Mouse (Mus musculus) heart, embryonic 10.5 days (tissue): ENCODE results near the gene Olfr1233. TPM values are rescaled to one million over a fixed set of nuclear protein-coding genes. Genes with fewer than 3 reads are reported as not detected.

Experiments
- DNase-seq: peaks from one replicate; pipeline ENCODE4 v3.0.0-alpha.2; 2017; ENCODE audit warnings: low spot score
- H3K27ac ChIP-seq: fragments of 300-500 bp; sonication (generic); 2 replicates; pipeline ENCODE4 v1.5.1; 2016; ENCODE audit warnings: mild to moderate bottlenecking
- H3K27me3 ChIP-seq: fragments of 300-500 bp; sonication (generic); 2 replicates; pipeline ENCODE4 v1.6.1; 2016; ENCODE audit warnings: mild to moderate bottlenecking; ENCODE audit not compliant: poor library complexity, insufficient read depth, severe bottlenecking
- H3K36me3 ChIP-seq: fragments of 300-500 bp; sonication (generic); 2 replicates; pipeline ENCODE4 v1.6.1; 2016; ENCODE audit warnings: mild to moderate bottlenecking, moderate library complexity
- H3K4me1 ChIP-seq: fragments of 300-500 bp; sonication (generic); 2 replicates; pipeline ENCODE4 v1.6.1; 2016; ENCODE audit warnings: mild to moderate bottlenecking
- H3K4me3 ChIP-seq: fragments of 300-500 bp; sonication (generic); 2 replicates; pipeline ENCODE4 v1.5.1; 2016; ENCODE audit warnings: mild to moderate bottlenecking, moderate library complexity
- H3K9me3 ChIP-seq: fragments of 300-500 bp; sonication (generic); 2 replicates; pipeline ENCODE4 v1.6.1; 2016; ENCODE audit warnings: mild to moderate bottlenecking, moderate library complexity
- WGBS: fragments of 180-500 bp; shearing (Covaris S2); methylation state at CpG from one replicate; pipeline ENCODE4 v1.1.7; 2016; 5-methylcytosine and 5-hydroxymethylcytosine counted together
- polyA plus RNA-seq: library from polyadenylated mRNA; unstranded; fragments of >200 nt; fragmentation: Nextera tagmentation; extraction: Ambion mirVana; gene quantifications from 2 replicates; pipeline ENCODE4 v1.2.1, GENCODE M21; 2016

The Olfr1233 gene
- not detected in 2 replicates for polyA plus RNA-seq

DNA sequence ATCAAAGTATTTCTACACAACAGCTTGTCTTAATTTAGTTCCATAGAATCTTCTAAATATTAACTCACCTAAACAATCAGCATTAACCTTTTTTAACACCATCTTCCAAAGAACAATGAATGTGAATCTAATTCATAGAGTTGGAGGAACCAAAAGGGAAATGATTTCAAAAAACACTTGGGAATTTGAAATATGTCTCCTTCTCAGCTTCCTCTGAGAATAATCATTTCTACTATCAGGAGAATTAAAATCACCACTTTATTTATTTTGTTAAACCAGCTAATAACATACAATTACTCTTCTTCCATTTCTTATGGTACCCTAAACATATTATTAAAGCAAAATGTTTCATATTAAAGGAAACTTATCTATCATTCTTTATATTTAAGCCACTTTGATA is at the start of gene Olfr1233:
TSS of gene Olfr1233 (minus strand) at position 101 of the 400 bp plus-strand sequence.
- no peak for DNase-seq
- no peaks in the 10 kb centered on the region for H3K9me3 ChIP-seq
- H3K27ac ChIP-seq, result no peak within 1 kb of the TSS
- H3K4me3 ChIP-seq, result no peak within 1 kb of the TSS
- H3K27me3 ChIP-seq, result no peaks in the 10 kb centered on the region
- no peaks in the 10 kb centered on the region for H3K4me1 ChIP-seq
- no peaks in the 10 kb centered on the region for H3K36me3 ChIP-seq

DNA sequence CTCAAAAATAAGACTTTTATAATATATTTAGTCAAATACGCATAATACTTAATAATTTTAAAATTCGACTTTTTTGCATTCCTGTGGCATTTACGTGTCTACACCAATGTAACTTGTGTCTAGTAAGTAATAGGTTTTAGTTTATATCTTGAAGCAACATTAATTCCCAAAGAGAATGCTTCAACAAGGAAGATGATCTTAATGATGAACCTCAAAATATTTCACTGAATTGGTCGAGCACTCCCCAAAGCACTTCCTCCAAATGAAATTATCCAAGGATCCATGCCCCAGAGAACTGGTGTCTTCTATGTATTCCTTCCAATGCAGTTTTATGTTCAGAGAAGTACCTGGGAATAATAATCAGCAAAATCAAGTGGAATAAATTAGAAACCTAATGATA is 22.6 kb upstream of the Olfr1233 start, which contains the start of gene Olfr1234:
TSS of gene Olfr1234 (minus strand) at position 101 of the 400 bp plus-strand sequence.
- no peaks in the 10 kb centered on the region for H3K36me3 ChIP-seq
- H3K9me3 ChIP-seq, result no peaks in the 10 kb centered on the region
- 85% methylated on average over 4 of the region's 4 CpGs for WGBS
- no peak within 1 kb of the TSS for H3K27ac ChIP-seq
- no peak within 1 kb of the TSS for H3K4me3 ChIP-seq
- no peaks in the 10 kb centered on the region for H3K4me1 ChIP-seq
- DNase-seq, result no peak
- no peaks in the 10 kb centered on the region for H3K27me3 ChIP-seq

DNA sequence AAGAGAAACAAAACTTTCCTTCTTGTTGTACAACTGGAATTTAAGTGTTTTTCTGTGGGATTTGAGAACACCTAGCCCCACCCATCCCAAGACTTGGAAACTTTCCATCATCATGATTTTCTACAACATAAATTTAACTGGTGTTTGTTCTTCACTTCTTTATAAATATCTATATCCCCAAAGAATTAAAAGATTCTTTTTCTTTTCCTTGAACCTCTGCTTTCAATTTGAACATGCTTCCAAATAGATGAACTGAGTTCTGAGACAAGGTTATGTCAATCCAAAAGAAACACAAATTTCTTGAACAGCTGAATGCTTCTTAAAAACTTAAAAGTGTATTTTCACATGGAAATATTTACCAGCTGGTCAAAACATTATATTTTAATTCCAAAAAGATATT is 12.6 kb downstream of the Olfr1233 start, which contains the start of gene Olfr1232:
TSS of gene Olfr1232 (minus strand) at position 101 of the 400 bp plus-strand sequence.
- no peak within 1 kb of the TSS for H3K4me3 ChIP-seq
- DNase-seq, result no peak
- no peaks in the 10 kb centered on the region for H3K27me3 ChIP-seq
- H3K36me3 ChIP-seq, result no peaks in the 10 kb centered on the region
- H3K9me3 ChIP-seq, result no peaks in the 10 kb centered on the region
- H3K4me1 ChIP-seq, result no peaks in the 10 kb centered on the region
- no peak within 1 kb of the TSS for H3K27ac ChIP-seq

DNA sequence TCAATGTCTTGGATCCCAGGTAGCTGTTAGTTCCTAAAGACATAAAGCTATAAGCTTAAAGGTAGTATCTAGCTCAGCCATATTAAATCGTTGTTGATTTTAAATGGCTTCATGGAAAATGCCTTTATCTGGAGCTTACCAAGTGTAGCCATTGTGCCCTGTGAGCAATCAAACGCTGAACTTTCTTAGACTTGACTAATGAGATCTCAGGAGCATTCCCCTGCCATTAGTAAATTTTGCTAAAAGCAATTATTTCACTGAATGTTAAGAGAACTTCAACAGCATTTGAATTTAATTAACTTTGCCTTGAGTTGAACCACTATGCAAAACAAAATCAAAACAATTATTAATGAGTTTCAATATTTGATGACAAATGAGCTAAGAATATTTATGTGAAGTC is 35.2 kb downstream of the Olfr1233 start, which contains the start of gene Olfr1231:
TSS of gene Olfr1231 (minus strand) at position 101 of the 400 bp plus-strand sequence.
- Histone ChIP-seq H3K27ac (no peak within 1 kb of the TSS), H3K9me3 (no peaks in the 10 kb centered on the region), H3K4me1 (no peaks in the 10 kb centered on the region), H3K4me3 (no peak within 1 kb of the TSS), H3K27me3 (no peaks in the 10 kb centered on the region), H3K36me3 (no peaks in the 10 kb centered on the region)
- WGBS, result 71% methylated on average over 2 of the region's 2 CpGs
- no peak for DNase-seq

DNA sequence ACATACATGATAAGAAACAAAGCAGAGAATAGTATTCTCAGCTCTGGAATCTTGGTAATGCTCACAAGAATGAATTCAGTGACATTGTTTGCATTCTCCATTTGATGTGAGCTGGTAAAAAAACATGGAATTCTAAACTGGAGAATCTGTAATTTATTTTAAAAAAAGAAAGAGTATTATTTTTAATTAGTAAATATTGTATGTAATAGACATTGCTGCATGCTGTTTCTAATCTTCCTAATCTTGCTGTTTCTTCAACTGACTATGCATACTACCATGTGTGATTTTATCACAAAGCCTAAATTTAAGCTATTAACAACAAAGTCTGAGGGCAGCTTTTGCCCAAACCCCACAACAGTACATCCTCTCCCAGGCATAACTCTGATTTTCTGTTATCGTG is 45.0 kb downstream of the Olfr1233 start, which contains the start of gene Olfr1230:
TSS of gene Olfr1230 (minus strand) at position 101 of the 400 bp plus-strand sequence.
- no peaks in the 10 kb centered on the region for H3K4me1 ChIP-seq
- H3K27me3 ChIP-seq, result no peaks in the 10 kb centered on the region
- WGBS, result 81% methylated on average over 1 of the region's 1 CpGs

DNA sequence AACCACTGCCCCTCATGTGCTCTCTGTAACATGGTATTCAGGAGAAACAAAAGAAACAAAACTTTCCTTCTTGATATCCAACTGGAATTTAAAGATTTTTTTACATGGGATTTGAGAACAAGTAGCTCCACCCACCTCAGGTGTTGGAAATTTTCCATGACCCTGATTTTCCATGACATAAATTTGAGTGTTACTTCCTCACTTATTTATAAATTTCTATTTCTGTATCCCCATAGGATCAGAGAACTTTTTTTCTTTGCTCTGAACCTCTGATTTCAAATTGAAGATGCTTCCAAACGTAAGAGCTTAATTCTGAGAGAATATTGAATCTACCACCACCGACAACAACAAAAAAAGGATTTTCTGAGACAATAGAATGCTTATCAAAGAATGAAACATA is 54.3 kb downstream of the Olfr1233 start, which contains the start of gene Olfr1229:
TSS of gene Olfr1229 (minus strand) at position 101 of the 400 bp plus-strand sequence.
- no peak for DNase-seq
- no peak within 1 kb of the TSS for H3K4me3 ChIP-seq
- H3K9me3 ChIP-seq, result no peaks in the 10 kb centered on the region
- H3K4me1 ChIP-seq, result no peaks in the 10 kb centered on the region
- 76% methylated on average over 2 of the region's 2 CpGs for WGBS
- H3K27ac ChIP-seq, result no peak within 1 kb of the TSS
- H3K36me3 ChIP-seq, result no peaks in the 10 kb centered on the region
- H3K27me3 ChIP-seq, result no peaks in the 10 kb centered on the region

More for the DNA sequence above, 45.0 kb downstream of the Olfr1233 start, which contains the start of gene Olfr1230:
- no peaks in the 10 kb centered on the region for H3K9me3 ChIP-seq
- no peak for DNase-seq
- no peak within 1 kb of the TSS for H3K27ac ChIP-seq
- H3K4me3 ChIP-seq, result no peak within 1 kb of the TSS
- H3K36me3 ChIP-seq, result no peaks in the 10 kb centered on the region

Other genes starting within 250 kb of the Olfr1233 start
- gene Olfr1220, start 235.6 kb downstream of the Olfr1233 start, polyA plus RNA-seq, result not detected in 2 replicates
- not detected in 2 replicates for gene Olfr1221, start 225.1 kb downstream of the Olfr1233 start, polyA plus RNA-seq
- not detected in 2 replicates for gene Olfr1222, start 209.3 kb downstream of the Olfr1233 start, polyA plus RNA-seq
- not detected in 2 replicates for gene Olfr1223, start 190.8 kb downstream of the Olfr1233 start, polyA plus RNA-seq
- gene Olfr1224-ps1, start 178.3 kb downstream of the Olfr1233 start, polyA plus RNA-seq, result not detected in 2 replicates
- not detected in 2 replicates for gene Olfr1225, start 167.7 kb downstream of the Olfr1233 start, polyA plus RNA-seq
- gene Olfr1226, start 142.3 kb downstream of the Olfr1233 start, polyA plus RNA-seq, result not detected in 2 replicates
- not detected in 2 replicates for gene Olfr1228, start 88.3 kb downstream of the Olfr1233 start, polyA plus RNA-seq
- gene Olfr1229, start 54.4 kb downstream of the Olfr1233 start, polyA plus RNA-seq, result not detected in 2 replicates
- gene Olfr1230, start 45.1 kb downstream of the Olfr1233 start, polyA plus RNA-seq, result not detected in 2 replicates
- not detected in 2 replicates for gene Olfr1231, start 35.3 kb downstream of the Olfr1233 start, polyA plus RNA-seq
- gene Olfr1232, start 12.7 kb downstream of the Olfr1233 start, polyA plus RNA-seq, result not detected in 2 replicates
- not detected in 2 replicates for gene Olfr1234, start 22.5 kb upstream of the Olfr1233 start, polyA plus RNA-seq
- gene Olfr1238, start 67.3 kb upstream of the Olfr1233 start, polyA plus RNA-seq, result not detected in 2 replicates
- gene Olfr1239, start 78.0 kb upstream of the Olfr1233 start, polyA plus RNA-seq, result not detected in 2 replicates
- gene Olfr1240, start 100.6 kb upstream of the Olfr1233 start, polyA plus RNA-seq, result not detected in 2 replicates
- not detected in 2 replicates for gene Olfr1241, start 144.7 kb upstream of the Olfr1233 start, polyA plus RNA-seq
- not detected in 2 replicates for gene Olfr1242, start 155.9 kb upstream of the Olfr1233 start, polyA plus RNA-seq
- gene Olfr1243, start 189.1 kb upstream of the Olfr1233 start, polyA plus RNA-seq, result not detected in 2 replicates
- gene Olfr1245, start 236.0 kb upstream of the Olfr1233 start, polyA plus RNA-seq, result not detected in 2 replicates